33 mouse cellular contexts compared by ENCODE assay signal in the genomic region with DNA sequence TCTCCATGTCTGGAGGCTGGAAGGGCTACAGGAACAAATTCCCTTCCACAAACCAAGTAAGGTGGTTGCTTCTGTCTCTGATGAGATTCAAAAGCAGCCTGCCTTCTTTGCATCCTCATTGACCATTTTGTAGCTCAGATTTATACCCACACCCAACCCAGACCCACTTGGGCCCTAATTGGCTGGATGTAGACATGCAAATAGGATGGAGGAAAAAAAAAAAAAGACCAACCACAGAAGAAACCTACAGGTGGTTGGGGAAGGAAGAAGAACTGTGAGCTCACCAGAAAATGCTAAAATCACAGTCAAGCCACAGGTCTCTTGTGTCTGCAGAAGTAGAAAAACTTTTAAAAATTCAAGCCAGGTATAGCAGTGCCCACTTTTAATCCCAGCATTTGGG. TPM values are rescaled to one million over a fixed set of nuclear protein-coding genes. Genes with fewer than 3 reads are reported as not detected.
"Had no signal": no experiment of that assay in that cellular context is flagged by ENCODE, and none has a peak within 500 bp of the region (broad histone marks: within the 10 kb centered on the region; RNA-seq: fewer than 3 reads in every experiment).

No protein-coding gene starts in this region.

- H3K4me2 ChIP-seq: heart, embryonic 13.5 days; heart, embryonic 15.5 days; hindbrain, embryonic 13.5 days; hindbrain, embryonic 15.5 days; kidney, embryonic 15.5 days; limb, embryonic 13.5 days; limb, embryonic 15.5 days; liver, embryonic 12.5 days had no signal

- ATAC-seq: hindbrain, postnatal 0 days; intestine, embryonic 16.5 days; liver, embryonic 12.5 days had no signal

- H3K4me1 ChIP-seq: heart, embryonic 10.5 days; heart, embryonic 13.5 days; heart, embryonic 15.5 days; hindbrain, embryonic 13.5 days; hindbrain, embryonic 15.5 days; kidney, embryonic 15.5 days; limb, embryonic 13.5 days; limb, embryonic 15.5 days; liver, embryonic 12.5 days had no signal

- H3K27me3 ChIP-seq: heart, embryonic 15.5 days; hindbrain, embryonic 13.5 days; hindbrain, embryonic 15.5 days; kidney, embryonic 15.5 days; limb, embryonic 13.5 days; limb, embryonic 15.5 days; liver, embryonic 12.5 days had no signal

- H3K9ac ChIP-seq: heart, embryonic 13.5 days; heart, embryonic 15.5 days; hindbrain, embryonic 13.5 days; hindbrain, embryonic 15.5 days; kidney, embryonic 15.5 days; limb, embryonic 13.5 days; limb, embryonic 15.5 days; liver, embryonic 12.5 days; liver, embryonic 14.5 days had no signal

- H3K36me3 ChIP-seq: heart, embryonic 10.5 days; heart, embryonic 13.5 days; heart, embryonic 15.5 days; hindbrain, embryonic 13.5 days; hindbrain, embryonic 15.5 days; kidney, embryonic 15.5 days; limb, embryonic 13.5 days; limb, embryonic 15.5 days; liver, embryonic 12.5 days had no signal

- DNase-seq: gastrocnemius, adult 2 months; gastrocnemius, postnatal 10 days; gastrocnemius, postnatal 25 days; heart, adult 18-20 months; heart, postnatal 14 days; heart, postnatal 36 days; kidney, adult 11 months; kidney, adult 2 months; kidney, adult 9 months; kidney, postnatal 14 days; kidney, postnatal 36 days; left cerebral cortex, postnatal 4 days had no signal

- H3K4me3 ChIP-seq: gastrocnemius, adult 2 months; heart, embryonic 10.5 days; heart, embryonic 13.5 days; heart, embryonic 15.5 days; hindbrain, embryonic 13.5 days; hindbrain, embryonic 15.5 days; kidney, embryonic 15.5 days; limb, embryonic 13.5 days; limb, embryonic 15.5 days; liver, embryonic 12.5 days had no signal

- H3K27ac ChIP-seq: gastrocnemius, adult 2 months; heart, embryonic 10.5 days; heart, embryonic 13.5 days; heart, embryonic 15.5 days; hindbrain, embryonic 13.5 days; hindbrain, embryonic 15.5 days; hindbrain, postnatal 0 days; kidney, embryonic 15.5 days; kidney, postnatal 0 days; limb, embryonic 13.5 days; limb, embryonic 15.5 days; liver, embryonic 12.5 days; liver, embryonic 14.5 days had no signal

- H3K9me3 ChIP-seq: heart, embryonic 10.5 days; heart, embryonic 13.5 days; heart, embryonic 15.5 days; hindbrain, embryonic 13.5 days; hindbrain, embryonic 15.5 days; kidney, embryonic 15.5 days; limb, embryonic 13.5 days; limb, embryonic 15.5 days; liver, embryonic 12.5 days had no signal

RNA-seq across cellular contexts. Expression of a gene that starts 15.3 kb away (rescaled TPM):
- total RNA-seq: gastrocnemius, adult 2 months; gastrocnemius, postnatal 10 days; gastrocnemius, postnatal 25 days; gastrocnemius, postnatal 4 days; granulocyte monocyte progenitor cell, adult 5-6 weeks; heart, adult 18-20 months; heart, adult 8-10 months; heart, postnatal 14 days; heart, postnatal 36 days; hematopoietic stem cell, adult 5-6 weeks; liver, adult 2 months had no signal
- polyA plus RNA-seq: heart, postnatal 0 days; kidney, adult 2 months; large intestine, adult 2 months; limb, embryonic 11.5 days; limb, embryonic 13.5 days; limb, embryonic 15.5 days; liver, adult 2 months; liver, embryonic 12.5 days had no signal
